Mouse (Mus musculus) CH12.LX (cell line): ENCODE data around the gene Batf. TPM values are rescaled to one million over a fixed set of nuclear protein-coding genes. Genes with fewer than 3 reads are reported as not detected.

Source experiments
- DNase-seq: peaks from one replicate; pipeline ENCODE4 v3.0.0-alpha.2; 2013; ENCODE audit errors: extremely low read depth
- H3K27ac ChIP-seq: 2 replicates; pipeline ENCODE4 v1.5.1; 2012; ENCODE audit warnings: low read depth, mild to moderate bottlenecking, control low read depth, moderate library complexity; ENCODE audit not compliant: insufficient read depth
- H3K27me3 ChIP-seq: replicated peaks from 2 replicates; pipeline ENCODE3; 2012; ENCODE audit warnings: inconsistent platforms
- H3K36me3 ChIP-seq, 2 experiments: replicated peaks in 1 of 2; 2 replicates each; pipeline versions ENCODE3 to v1.6.1; 2012; ENCODE audit warnings: inconsistent platforms in 1 of 2, low read length in 1 of 2, mild to moderate bottlenecking in 1 of 2, mixed read lengths in 1 of 2, moderate library complexity in 1 of 2; ENCODE audit not compliant: control insufficient read depth in 1 of 2, insufficient read depth in 1 of 2
- H3K4me1 ChIP-seq, 2 experiments: 2 replicates each; pipeline ENCODE4 v1.6.1; 2012; ENCODE audit warnings: inconsistent platforms in 1 of 2, moderate library complexity in 1 of 2; ENCODE audit not compliant: insufficient read depth in 2 of 2, control insufficient read depth in 1 of 2
- H3K4me2 ChIP-seq: 2 replicates; pipeline ENCODE4 v1.6.1; 2012; ENCODE audit warnings: low read depth, mild to moderate bottlenecking, control low read depth; ENCODE audit not compliant: poor library complexity, insufficient read depth, severe bottlenecking
- H3K4me3 ChIP-seq, 3 experiments: fragments of 150-350 bp in 1 of 3; sonication (generic) in 1 of 3; replicated peaks in 1 of 3; 2 replicates each; pipeline versions ENCODE3 to v1.5.1; 2011 to 2012; ENCODE audit warnings: low read depth in 2 of 3, low read length in 2 of 3, mild to moderate bottlenecking in 2 of 3, moderate library complexity in 2 of 3, control low read depth in 1 of 3, improper control_type of control experiment in 1 of 3, inconsistent platforms in 1 of 3, mixed read lengths in 1 of 3; ENCODE audit not compliant: poor library complexity in 1 of 3
- H3K79me2 ChIP-seq: replicated peaks from 2 replicates; pipeline ENCODE4 v1.6.1; 2012; ENCODE audit warnings: mild to moderate bottlenecking, moderate library complexity; ENCODE audit not compliant: control insufficient read depth, poor library complexity, insufficient read depth, severe bottlenecking; ENCODE audit errors: extremely low read depth
- H3K9ac ChIP-seq: 2 replicates; pipeline ENCODE4 v1.6.1; 2012; ENCODE audit warnings: low read depth, mild to moderate bottlenecking, control low read depth, moderate library complexity; ENCODE audit not compliant: insufficient read depth
- H3K9me3 ChIP-seq: replicated peaks from 2 replicates; pipeline ENCODE3; 2012; ENCODE audit warnings: low read length, inconsistent platforms, mixed read lengths
- CHD1 ChIP-seq: IDR thresholded peaks from 2 replicates; pipeline ENCODE4 v1.6.1; 2012; ENCODE audit warnings: low read depth, low read length, improper control_type of control experiment, inconsistent platforms
- CHD2 ChIP-seq: IDR thresholded peaks from 2 replicates; pipeline ENCODE4 v1.6.1; 2011; ENCODE audit warnings: low read length, improper control_type of control experiment
- EP300 ChIP-seq: IDR thresholded peaks from 2 replicates; pipeline ENCODE4 v1.6.1; 2011; ENCODE audit warnings: low read length, improper control_type of control experiment
- ETS1 ChIP-seq: conservative IDR thresholded peaks from 2 replicates; pipeline ENCODE4 v1.6.1; 2012; ENCODE audit warnings: low read depth, mild to moderate bottlenecking, inconsistent platforms, low read length, improper control_type of control experiment, moderate library complexity
- HCFC1 ChIP-seq: IDR thresholded peaks from 2 replicates; pipeline ENCODE4 v1.6.1; 2012; ENCODE audit warnings: low read depth, mild to moderate bottlenecking, inconsistent platforms, low read length, improper control_type of control experiment
- IRF4 ChIP-seq: IDR thresholded peaks from 2 replicates; pipeline ENCODE4 v1.6.1; 2014; ENCODE audit warnings: low read depth, mild to moderate bottlenecking, inconsistent platforms, low read length, improper control_type of control experiment
- JUN ChIP-seq: IDR thresholded peaks from 2 replicates; pipeline ENCODE4 v1.6.1; 2011; ENCODE audit warnings: low read depth, mild to moderate bottlenecking, low read length, improper control_type of control experiment, moderate library complexity; ENCODE audit not compliant: insufficient read depth
- JUND ChIP-seq: conservative IDR thresholded peaks from 2 replicates; pipeline ENCODE4 v1.6.1; 2011; ENCODE audit warnings: low read depth, low read length, improper control_type of control experiment
- KAT2A ChIP-seq: IDR thresholded peaks from 2 replicates; pipeline ENCODE4 v1.6.1; 2012; ENCODE audit warnings: low read length, improper control_type of control experiment, inconsistent platforms; ENCODE audit not compliant: insufficient replicate concordance
- MAX ChIP-seq: IDR thresholded peaks from 2 replicates; pipeline ENCODE4 v1.6.1; 2011; ENCODE audit warnings: low read length, improper control_type of control experiment
- MAZ ChIP-seq: IDR thresholded peaks from 2 replicates; pipeline ENCODE4 v1.6.1; 2012; ENCODE audit warnings: low read depth, mild to moderate bottlenecking, inconsistent platforms, low read length, improper control_type of control experiment, moderate library complexity
- MEF2A ChIP-seq: IDR thresholded peaks from 2 replicates; pipeline ENCODE4 v1.6.1; 2014; ENCODE audit warnings: low read depth, mild to moderate bottlenecking, inconsistent platforms, low read length, improper control_type of control experiment, borderline replicate concordance
- MYC ChIP-seq: IDR thresholded peaks from 2 replicates; pipeline ENCODE4 v1.6.1; 2011; ENCODE audit warnings: low read depth, mild to moderate bottlenecking, improper control_type of control experiment, low read length
- NELFE ChIP-seq: IDR thresholded peaks from 2 replicates; pipeline ENCODE4 v1.6.1; 2011; ENCODE audit warnings: low read depth, low read length, improper control_type of control experiment
- PAX5 ChIP-seq: IDR thresholded peaks from 2 replicates; pipeline ENCODE4 v1.6.1; 2012; ENCODE audit warnings: low read length, inconsistent platforms, mixed read lengths
- POLR2A ChIP-seq: IDR thresholded peaks from 2 replicates; pipeline ENCODE4 v1.6.1; 2011; ENCODE audit warnings: low read depth, mild to moderate bottlenecking, improper control_type of control experiment, low read length
- RCOR1 ChIP-seq: conservative IDR thresholded peaks from 2 replicates; pipeline ENCODE4 v1.6.1; 2012; ENCODE audit warnings: low read depth, mild to moderate bottlenecking, inconsistent platforms, low read length, improper control_type of control experiment
- SIN3A ChIP-seq: IDR thresholded peaks from 2 replicates; pipeline ENCODE4 v1.6.1; 2012; ENCODE audit warnings: low read length, improper control_type of control experiment, inconsistent platforms
- SMC3 ChIP-seq: IDR thresholded peaks from 2 replicates; pipeline ENCODE4 v1.6.1; 2011; ENCODE audit warnings: low read depth, low read length, improper control_type of control experiment
- TBP ChIP-seq: conservative IDR thresholded peaks from 2 replicates; pipeline ENCODE4 v1.6.1; 2011; ENCODE audit warnings: low read depth, low read length, improper control_type of control experiment
- TCF12 ChIP-seq: IDR thresholded peaks from 2 replicates; pipeline ENCODE4 v1.6.1; 2014; ENCODE audit warnings: low read depth, mild to moderate bottlenecking, inconsistent platforms, low read length, improper control_type of control experiment
- ZKSCAN1 ChIP-seq: IDR thresholded peaks from 2 replicates; pipeline ENCODE4 v1.6.1; 2012; ENCODE audit warnings: low read depth, inconsistent platforms, low read length, improper control_type of control experiment, borderline replicate concordance
- ZNF384 ChIP-seq: IDR thresholded peaks from 2 replicates; pipeline ENCODE4 v1.6.1; 2012; ENCODE audit warnings: low read depth, low read length, improper control_type of control experiment, inconsistent platforms
- dilution Hi-C: fragments of 300-500 bp; cut with MboI; formaldehyde crosslinking; loops from 2 replicates; pipeline ENCODE4 v1.14.3; 2020; ENCODE audit warnings: low sequenced_read_pairs; ENCODE audit not compliant: extremely low pct_unique_long_range_greater_than_20kb, extremely low pct_ligation_motif_present
- in situ Hi-C: fragments of 300-500 bp; cut with MboI; formaldehyde crosslinking; loops from 3 replicates; pipeline ENCODE4 v1.14.3; 2019; ENCODE audit warnings: low sequenced_read_pairs, low pct_ligation_motif_present, low pct_unique_long_range_greater_than_20kb, mixed read lengths
- polyA plus RNA-seq: library from polyadenylated mRNA; unstranded; fragments of >175 nt; gene quantifications from 2 replicates; pipeline ENCODE4 v1.2.1, GENCODE M21; 2012; ENCODE audit warnings: low read depth; ENCODE audit not compliant: insufficient read length
- total RNA-seq, 2 experiments: library from RNA; depleted of rRNA; stranded (reverse); fragments of 300-350 nt in 1 of 2; fragments of >200 nt in 1 of 2; gene quantifications; 2 replicates each; pipeline ENCODE4 v1.2.3; 2012 to 2014

Gene Batf
- total and polyA plus RNA-seq, 3 experiments: 89.2 to 137 (median 128) TPM

DNA sequence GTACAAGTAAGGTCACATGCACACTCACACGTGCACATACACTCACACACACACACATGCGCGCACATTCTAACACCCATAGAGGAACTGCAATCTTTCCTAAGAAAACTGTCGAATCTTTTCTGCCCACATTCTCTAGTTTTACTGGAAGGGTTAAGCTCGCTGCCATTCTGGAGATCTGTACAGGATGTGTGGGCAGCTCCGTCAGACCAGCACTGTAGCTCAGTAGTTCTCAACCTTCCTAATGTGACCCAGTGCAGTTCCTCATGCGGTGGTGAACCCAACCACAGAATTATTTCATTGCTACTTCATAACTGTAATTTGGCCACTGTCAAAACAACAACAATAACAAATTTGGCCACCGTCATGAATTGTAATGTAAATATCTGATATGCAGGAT lies 12.6 kb upstream of the Batf start:
- Histone ChIP-seq H3K9me3 (peaks cover 16% of the 10 kb centered on the region), H3K79me2 (no peaks in the 10 kb centered on the region), H3K4me2 (no peak overlapping the region), H3K27me3 (no peaks in the 10 kb centered on the region), H3K4me3 (no peak overlapping the region), H3K36me3 (no peaks in the 10 kb centered on the region), H3K4me1 (peaks cover 13 to 42% of the 10 kb centered on the region in 2 experiments), H3K9ac (no peak overlapping the region), H3K27ac (no peak overlapping the region)
- in situ Hi-C loops: loop anchor here (25.0 kb wide), 1 partner anchor 512 kb away; the partner anchor contains the start of gene Rps6kl1
- dilution Hi-C loops: no loop called here
- DNase-seq: no peak
- TF ChIP-seq PAX5 (no peak), HCFC1 (no peak), TBP (no peak), TCF12 (no peak), NELFE (no peak), SMC3 (no peak), SIN3A (no peak), ZKSCAN1 (no peak), RCOR1 (no peak), ETS1 (no peak), MYC (no peak), JUN (no peak), JUND (no peak), MEF2A (no peak), EP300 (no peak), IRF4 (no peak), CHD2 (no peak), POLR2A (no peak), CHD1 (no peak), KAT2A (no peak)

DNA sequence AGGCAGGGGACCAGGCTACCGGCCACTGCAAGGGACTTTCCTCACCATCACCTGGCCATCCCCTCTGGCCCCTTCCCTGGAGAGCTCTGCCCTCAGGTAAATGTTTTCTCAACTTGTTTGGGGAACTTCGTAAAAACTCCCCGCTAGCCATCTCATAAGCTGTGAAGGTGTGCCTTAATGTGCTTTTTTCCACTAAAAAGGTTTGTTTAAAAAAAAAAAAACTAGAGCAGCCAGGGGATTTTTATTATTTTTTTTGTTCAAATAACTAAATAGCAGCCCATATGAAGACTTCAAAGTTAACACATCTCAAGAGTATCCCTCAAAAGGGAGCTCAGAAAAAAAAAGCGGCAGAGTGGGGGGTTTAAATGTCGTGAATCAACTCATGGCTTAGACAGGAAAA lies 7.4 kb upstream of the Batf start:
- in situ Hi-C loops (no loop called here), dilution Hi-C loops (no loop called here)
- Histone ChIP-seq H3K4me1 (peaks cover 17 to 42% of the 10 kb centered on the region in 2 experiments), H3K4me3 (no peak overlapping the region), H3K4me2 (peak overlapping the region; percentile 94), H3K79me2 (no peaks in the 10 kb centered on the region), H3K9ac (no peak overlapping the region), H3K27me3 (no peaks in the 10 kb centered on the region), H3K36me3 (no peaks in the 10 kb centered on the region), H3K9me3 (peaks cover 9% of the 10 kb centered on the region), H3K27ac (peak overlapping the region; percentile 80; the same call in 1 of the 2 replicates)
- no peak for DNase-seq
- TF ChIP-seq MAX (no peak), ZNF384 (peak; percentile 81), MAZ (peak; percentile 59; the same call in 1 of the 2 replicates)
